Mouse (Mus musculus): ENCODE measurements around the gene Agpat1. TPM values are rescaled to one million over a fixed set of nuclear protein-coding genes. Genes with fewer than 3 reads are reported as not detected.

The Agpat1 gene
- polyA plus RNA-seq, 1 experiment: 251 TPM

DNA sequence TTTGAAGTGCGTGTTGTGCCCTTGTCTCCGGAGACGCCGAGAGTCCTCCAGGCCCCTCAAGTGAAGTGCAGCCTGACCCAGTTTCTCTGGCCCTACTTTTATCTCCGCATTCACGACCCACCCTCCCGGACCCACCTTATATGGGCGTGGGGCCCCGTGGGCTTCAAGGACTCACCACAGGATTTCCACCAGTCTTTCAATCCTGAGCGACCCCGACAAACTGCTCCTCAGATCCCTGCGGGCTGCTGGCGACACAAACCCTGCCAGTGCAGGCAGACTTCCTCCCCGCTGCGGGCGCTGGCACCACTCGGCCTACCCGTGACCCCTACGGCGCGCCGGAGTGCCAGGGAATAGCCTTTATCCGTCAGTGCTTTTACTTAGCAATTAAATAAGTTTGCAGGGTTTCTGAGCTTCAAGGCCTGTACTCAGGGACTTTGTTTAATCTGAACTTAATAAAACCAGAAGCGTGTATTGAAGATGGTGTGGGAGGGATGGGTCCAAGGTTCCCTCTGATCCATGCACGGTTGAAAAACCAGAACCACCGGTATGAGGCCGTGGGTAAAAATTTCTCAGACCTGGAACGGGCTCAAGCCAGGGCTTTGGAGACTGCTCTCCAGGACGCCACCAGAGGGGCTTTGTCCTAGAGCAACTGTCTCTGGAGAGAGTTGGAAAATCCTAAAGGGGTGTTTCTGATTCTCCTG, 24.0 kb downstream of the Agpat1 start, which contains the start of gene Ppt2:
TSS of gene Ppt2 (minus strand) at position 568 of the 701 bp plus-strand sequence.
- no peak for DNase-seq (ENCODE audit: low read depth)
- TF ChIP-seq POLR2A (IDR thresholded peaks at IDR 0.05; ENCODE audit: borderline replicate concordance, extremely low read depth, insufficient read depth, insufficient read length, poor library complexity, severe bottlenecking) (no peak), CTCF (IDR thresholded peaks at IDR 0.05; ENCODE audit: borderline replicate concordance, extremely low read depth, insufficient read depth, insufficient read length) (no peak)

DNA sequence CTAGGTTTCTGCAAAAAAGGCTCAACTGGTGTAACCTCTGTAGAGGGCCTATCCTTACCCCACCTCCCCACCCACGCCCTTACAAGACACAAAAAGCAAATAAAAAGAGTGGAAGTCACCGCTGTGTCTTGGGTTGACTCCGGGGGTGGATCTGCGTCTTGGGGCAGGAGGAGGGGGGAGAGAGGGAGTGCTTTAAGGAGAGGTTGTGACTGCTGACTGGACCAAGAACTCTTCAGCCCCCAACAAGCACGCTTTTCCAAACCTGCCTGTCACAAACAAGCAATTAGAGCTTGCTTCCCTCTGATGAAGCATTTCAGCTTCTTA, 24.5 kb downstream of the Agpat1 start:
- TF ChIP-seq CTCF (IDR thresholded peaks at IDR 0.05; ENCODE audit: borderline replicate concordance, extremely low read depth, insufficient read depth, insufficient read length) (no peak), POLR2A (IDR thresholded peaks at IDR 0.05; ENCODE audit: borderline replicate concordance, extremely low read depth, insufficient read depth, insufficient read length, poor library complexity, severe bottlenecking) (no peak)
- DNase-seq (ENCODE audit: low read depth): no peak

DNA sequence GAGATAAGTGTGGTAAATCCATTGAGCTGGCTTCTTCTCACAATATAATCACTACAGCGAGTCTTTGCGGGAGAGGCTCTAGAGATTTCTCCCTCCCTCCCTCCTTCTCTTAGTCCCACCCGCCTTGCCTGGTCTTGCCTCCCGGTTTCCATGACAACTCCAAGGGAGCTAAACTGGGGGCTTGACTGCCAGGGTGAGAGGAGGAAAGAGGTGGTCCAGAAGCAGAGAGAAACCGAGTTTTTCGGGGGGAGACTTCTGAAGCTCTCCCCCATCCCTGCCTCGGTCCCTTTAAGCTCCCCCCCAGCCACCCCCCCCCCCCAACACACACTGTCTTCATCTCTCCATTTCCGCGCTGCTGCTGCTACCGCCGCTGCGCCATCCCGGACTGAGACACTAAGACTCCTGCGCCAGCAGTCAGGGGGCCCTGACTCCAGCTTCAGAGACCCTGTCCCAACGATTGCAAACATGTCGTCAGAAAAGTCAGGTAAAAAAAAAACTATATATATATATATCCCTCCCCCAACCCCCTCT, 25.2 kb downstream of the Agpat1 start, which contains the start of gene Prrt1:
TSS of gene Prrt1 (plus strand) at position 313 of the 531 bp plus-strand sequence.
- DNase-seq (ENCODE audit: low read depth): peak; percentile 92
- no peak for TF ChIP-seq CTCF (IDR thresholded peaks at IDR 0.05; ENCODE audit: borderline replicate concordance, extremely low read depth, insufficient read depth, insufficient read length)
- TF ChIP-seq POLR2A (IDR thresholded peaks at IDR 0.05; ENCODE audit: borderline replicate concordance, extremely low read depth, insufficient read depth, insufficient read length, poor library complexity, severe bottlenecking): no peak

DNA sequence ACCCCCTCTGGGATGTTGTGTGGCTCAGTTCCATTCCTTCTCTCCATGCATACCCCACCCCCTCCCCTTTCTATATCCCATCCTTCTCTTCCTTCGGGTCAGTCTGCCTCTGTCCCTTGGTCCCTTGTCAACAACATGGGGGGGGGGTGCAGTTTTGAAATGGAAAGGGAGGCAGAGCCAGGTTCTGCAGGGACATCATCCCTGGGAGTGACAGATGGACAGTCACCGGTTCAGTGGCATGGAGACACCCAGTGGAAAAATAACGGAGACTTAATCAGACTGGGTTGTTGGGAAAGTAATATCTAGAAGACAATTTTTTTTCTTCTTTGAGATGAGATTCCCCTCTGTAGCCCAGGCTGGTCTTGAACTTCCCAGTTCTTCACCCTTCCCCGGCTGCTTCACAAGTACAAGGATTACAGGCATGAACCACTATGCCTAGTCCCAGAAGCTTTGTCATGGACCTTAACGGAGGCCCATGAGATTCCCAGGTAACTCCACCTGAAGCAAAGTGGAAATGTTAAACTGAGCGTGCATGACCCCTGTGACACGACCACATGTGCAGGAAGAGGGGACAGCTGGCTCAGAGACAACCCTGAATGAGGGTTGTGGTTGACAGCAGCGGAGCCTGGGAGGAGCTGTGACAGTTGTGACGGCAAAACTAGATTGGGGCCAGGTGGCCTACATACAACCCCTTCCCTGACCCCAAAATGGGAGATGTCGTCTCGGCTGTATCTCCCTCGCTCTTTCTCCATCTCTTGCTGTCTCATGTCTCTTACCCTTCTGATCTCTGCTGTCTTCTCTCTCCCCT, 25.9 kb downstream of the Agpat1 start:
- no peak for DNase-seq (ENCODE audit: low read depth)

DNA sequence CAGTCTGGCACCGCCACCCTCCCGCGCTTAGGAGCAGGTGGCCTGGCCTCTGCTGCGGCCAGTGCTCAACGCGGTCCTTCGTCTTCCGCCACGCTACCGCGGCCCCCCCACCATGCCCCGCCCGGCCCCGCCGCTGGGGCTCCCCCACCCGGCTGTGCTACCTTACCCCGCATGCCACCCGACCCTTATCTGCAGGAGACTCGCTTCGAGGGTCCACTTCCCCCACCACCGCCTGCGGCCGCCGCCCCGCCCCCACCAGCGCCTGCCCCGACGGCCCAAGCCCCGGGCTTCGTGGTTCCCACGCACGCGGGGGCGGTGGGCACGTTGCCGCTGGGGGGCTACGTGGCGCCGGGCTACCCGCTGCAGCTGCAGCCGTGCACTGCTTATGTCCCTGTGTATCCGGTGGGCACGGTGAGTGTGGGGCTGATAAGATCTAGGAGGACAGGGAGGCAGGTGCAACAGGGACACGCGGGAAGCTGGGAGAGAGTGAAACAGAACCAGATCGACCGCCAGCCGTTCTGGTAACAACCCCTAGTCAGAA, 26.8 kb downstream of the Agpat1 start:
- TF ChIP-seq CTCF (IDR thresholded peaks at IDR 0.05; ENCODE audit: borderline replicate concordance, extremely low read depth, insufficient read depth, insufficient read length) (no peak), POLR2A (IDR thresholded peaks at IDR 0.05; ENCODE audit: borderline replicate concordance, extremely low read depth, insufficient read depth, insufficient read length, poor library complexity, severe bottlenecking) (no peak)

More for the DNA sequence above, 25.9 kb downstream of the Agpat1 start:
- TF ChIP-seq POLR2A (IDR thresholded peaks at IDR 0.05; ENCODE audit: borderline replicate concordance, extremely low read depth, insufficient read depth, insufficient read length, poor library complexity, severe bottlenecking) (no peak), CTCF (IDR thresholded peaks at IDR 0.05; ENCODE audit: borderline replicate concordance, extremely low read depth, insufficient read depth, insufficient read length) (no peak)

DNA sequence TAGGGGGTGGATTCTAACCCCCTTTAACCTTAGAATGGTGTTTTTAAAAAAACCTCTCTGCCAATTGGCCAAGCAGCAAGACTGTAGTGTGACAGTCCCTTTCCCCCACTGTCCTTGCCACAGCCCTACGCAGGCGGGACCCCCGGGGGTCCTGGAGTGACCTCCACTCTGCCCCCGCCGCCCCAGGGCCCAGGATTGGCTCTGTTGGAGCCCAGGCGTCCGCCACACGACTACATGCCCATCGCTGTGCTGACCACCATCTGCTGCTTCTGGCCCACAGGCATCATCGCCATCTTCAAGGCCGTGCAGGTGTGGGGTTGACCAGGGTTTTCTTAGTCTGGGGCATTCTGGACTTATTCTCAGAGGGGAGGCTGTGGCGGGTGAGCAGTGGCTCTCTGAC, 27.6 kb downstream of the Agpat1 start:
- TF ChIP-seq CTCF (IDR thresholded peaks at IDR 0.05; ENCODE audit: borderline replicate concordance, extremely low read depth, insufficient read depth, insufficient read length) (no peak), POLR2A (IDR thresholded peaks at IDR 0.05; ENCODE audit: borderline replicate concordance, extremely low read depth, insufficient read depth, insufficient read length, poor library complexity, severe bottlenecking) (no peak)
- DNase-seq (ENCODE audit: low read depth): no peak

More for the DNA sequence above, 26.8 kb downstream of the Agpat1 start:
- DNase-seq (ENCODE audit: low read depth): no peak

DNA sequence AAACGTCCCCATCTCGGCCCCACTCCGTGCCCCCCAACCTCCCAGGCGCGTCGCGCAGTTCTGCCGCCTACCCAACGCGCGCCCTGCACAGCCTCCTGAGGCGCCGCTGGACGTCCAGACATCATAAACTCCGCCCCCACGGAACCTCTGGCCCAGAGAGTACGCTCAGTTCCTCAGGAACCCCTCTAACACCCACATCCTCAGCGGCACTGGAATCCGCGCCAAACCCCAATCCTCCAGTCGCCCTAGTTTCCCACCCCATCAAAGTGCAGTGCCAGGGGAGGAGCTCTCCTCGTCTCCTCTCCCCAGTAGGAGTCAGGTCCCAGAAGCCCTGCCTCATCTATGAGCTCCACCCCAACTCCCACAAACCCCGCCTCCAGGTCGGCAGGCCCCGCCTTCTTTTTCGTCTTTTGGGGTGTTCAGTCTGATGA, 28.2 kb downstream of the Agpat1 start:
- no peak for TF ChIP-seq POLR2A (IDR thresholded peaks at IDR 0.05; ENCODE audit: borderline replicate concordance, extremely low read depth, insufficient read depth, insufficient read length, poor library complexity, severe bottlenecking)
- TF ChIP-seq CTCF (IDR thresholded peaks at IDR 0.05; ENCODE audit: borderline replicate concordance, extremely low read depth, insufficient read depth, insufficient read length): no peak
- peak; percentile 64 for DNase-seq (ENCODE audit: low read depth)

DNA sequence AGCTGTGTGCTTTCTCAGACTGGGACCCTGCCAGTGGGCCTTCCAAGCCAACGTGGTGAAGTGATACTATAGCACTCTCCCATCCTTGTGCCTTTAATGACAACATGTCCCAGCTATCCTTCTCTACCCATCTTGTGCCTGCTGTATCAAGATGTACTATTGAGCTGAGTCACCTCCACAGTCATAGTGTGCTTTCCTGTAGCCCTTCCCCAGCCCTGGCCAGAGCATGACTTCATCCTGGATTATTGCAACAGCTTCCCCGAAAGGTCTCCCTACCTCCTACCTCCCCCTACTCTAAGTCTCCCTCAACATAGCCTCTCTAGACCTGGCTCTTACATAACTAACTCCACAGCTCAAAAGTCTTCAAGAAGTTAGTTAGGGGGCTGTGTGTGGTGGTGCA, 31.6 kb downstream of the Agpat1 start:
- no peak for DNase-seq (ENCODE audit: low read depth)
- TF ChIP-seq POLR2A (IDR thresholded peaks at IDR 0.05; ENCODE audit: borderline replicate concordance, extremely low read depth, insufficient read depth, insufficient read length, poor library complexity, severe bottlenecking) (no peak), CTCF (IDR thresholded peaks at IDR 0.05; ENCODE audit: borderline replicate concordance, extremely low read depth, insufficient read depth, insufficient read length) (no peak)

DNA sequence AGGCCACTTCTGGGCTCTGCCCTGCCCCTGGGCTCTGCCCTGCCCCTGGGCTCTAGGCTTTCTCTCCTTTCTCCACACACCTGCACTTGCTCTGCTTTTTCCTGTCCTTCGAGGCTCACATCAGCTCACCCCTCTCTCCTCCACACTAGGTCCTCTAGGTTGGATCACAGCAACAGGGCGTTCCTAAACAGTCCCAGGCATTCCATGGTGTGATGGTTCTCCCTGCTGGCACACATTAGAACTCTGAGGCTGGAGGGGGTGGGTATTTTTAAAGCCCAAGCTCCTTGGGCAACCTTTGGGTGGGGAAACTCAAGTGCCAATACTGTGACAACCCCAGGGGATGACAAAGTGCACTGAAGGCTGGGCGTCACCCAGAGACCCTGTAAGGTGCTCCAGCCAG, 33.4 kb downstream of the Agpat1 start:
- DNase-seq (ENCODE audit: low read depth): no peak
- no peak for TF ChIP-seq POLR2A (IDR thresholded peaks at IDR 0.05; ENCODE audit: borderline replicate concordance, extremely low read depth, insufficient read depth, insufficient read length, poor library complexity, severe bottlenecking)
- TF ChIP-seq CTCF (IDR thresholded peaks at IDR 0.05; ENCODE audit: borderline replicate concordance, extremely low read depth, insufficient read depth, insufficient read length): no peak

DNA sequence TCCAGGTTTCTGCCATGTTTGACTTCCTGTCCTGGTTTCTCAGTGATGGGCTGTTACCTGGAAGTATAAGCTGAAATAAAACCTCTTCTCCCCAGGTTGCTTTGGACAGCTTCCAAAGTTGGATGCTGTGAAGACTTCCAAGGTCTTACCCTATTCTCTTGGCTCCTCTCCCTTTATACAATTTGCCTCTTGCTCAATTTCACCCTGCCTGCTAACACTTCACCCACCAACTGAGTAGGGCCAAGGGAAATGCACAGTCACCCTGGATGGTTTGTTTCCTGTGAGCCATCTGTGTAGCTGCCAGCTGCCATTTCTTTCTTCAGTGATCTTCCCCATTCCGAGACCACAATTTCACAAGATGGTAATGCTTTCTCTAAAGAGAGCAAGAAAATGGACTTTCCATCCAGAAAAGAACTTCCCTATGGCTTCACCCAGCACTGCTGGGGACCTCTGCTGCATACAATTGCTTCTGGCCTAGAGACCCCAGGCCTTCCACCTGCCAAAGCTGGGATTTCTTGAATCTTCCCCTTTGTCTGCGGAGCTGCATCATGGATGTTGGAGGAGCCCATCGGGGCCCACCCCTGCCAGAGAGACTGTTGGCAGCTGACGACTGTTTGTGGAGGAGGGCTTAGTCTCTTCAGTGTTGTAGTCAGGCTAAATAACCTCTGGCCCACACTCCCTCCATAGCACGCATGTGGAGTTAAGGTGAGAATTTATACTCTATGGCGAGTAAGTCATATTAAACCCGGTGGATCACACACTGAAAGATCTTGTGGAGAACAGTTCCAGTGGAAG, 35.6 kb downstream of the Agpat1 start:
- TF ChIP-seq POLR2A (IDR thresholded peaks at IDR 0.05; ENCODE audit: borderline replicate concordance, extremely low read depth, insufficient read depth, insufficient read length, poor library complexity, severe bottlenecking) (no peak), CTCF (IDR thresholded peaks at IDR 0.05; ENCODE audit: borderline replicate concordance, extremely low read depth, insufficient read depth, insufficient read length) (no peak)

More for the DNA sequence above, 35.6 kb downstream of the Agpat1 start:
- DNase-seq (ENCODE audit: low read depth): no peak
